Mouse (Mus musculus): ENCODE results near the gene Ube2f. TPM values are rescaled to one million over a fixed set of nuclear protein-coding genes. Genes with fewer than 3 reads are reported as not detected.

Gene Ube2f
- polyA plus RNA-seq, 1 experiment, result 39.0 TPM

GRCm38 (mm10) chr1:91333582-91333981, 83.5 kb downstream of the Ube2f start:
- DNase-seq (ENCODE audit: low read depth, low spot score), result no peak

- 88% methylated on average over 7 of the region's 7 CpGs for WGBS
- DNase-seq (ENCODE audit: low read depth, low spot score), result no peak
These were observed 87.3 kb downstream of the Ube2f start for GRCm38 (mm10) chr1:91337355-91337754.

Other genes starting within 250 kb of the Ube2f start
- gene Rbm44, start 105.2 kb upstream of the Ube2f start, polyA plus RNA-seq (2012; rRNA removed), result not detected in 2 replicates
- 14.9 and 17.6 TPM in 2 replicates for gene Ramp1, start 70.5 kb upstream of the Ube2f start, polyA plus RNA-seq (2012; rRNA removed)
- 22.9 and 30.1 TPM in 2 replicates for gene Scly, start 48.0 kb downstream of the Ube2f start, polyA plus RNA-seq (2012; rRNA removed)
- 0.01 and 0.05 TPM in 2 replicates for gene Espnl, start 71.8 kb downstream of the Ube2f start, polyA plus RNA-seq (2012; rRNA removed)
- 2.3 and 2.5 TPM in 2 replicates for gene Klhl30, start 100.7 kb downstream of the Ube2f start, polyA plus RNA-seq (2012; rRNA removed)
- gene Erfe, start 116.1 kb downstream of the Ube2f start, polyA plus RNA-seq (2012; rRNA removed), result 14.1 and 14.3 TPM in 2 replicates
- 38.8 and 39.2 TPM in 2 replicates for gene Ilkap, start 148.5 kb downstream of the Ube2f start, polyA plus RNA-seq (2012; rRNA removed)
- 67.3 and 69.0 TPM in 2 replicates for gene Hes6, start 163.7 kb downstream of the Ube2f start, polyA plus RNA-seq (2012; rRNA removed)
- 4.6 and 5.4 TPM in 2 replicates for gene Per2, start 209.0 kb downstream of the Ube2f start, polyA plus RNA-seq (2012; rRNA removed)
- gene Traf3ip1, start 244.3 kb downstream of the Ube2f start, polyA plus RNA-seq (2012; rRNA removed), result 4.5 and 5.3 TPM in 2 replicates